Mouse (Mus musculus): ENCODE measurements around the gene Glod5. TPM values are rescaled to one million over a fixed set of nuclear protein-coding genes. Genes with fewer than 3 reads are reported as not detected.

Glod5 gene
- polyA plus RNA-seq, 1 experiment from 2014 or later, result 3.2 TPM

GRCm38 (mm10) chrX:7958868-7959267 is 59.4 kb downstream of the Glod5 start:
- no peak overlapping the region for H3K4me3 ChIP-seq (replicated peaks; ENCODE audit: low read depth, low read length)
- WGBS, result 84% methylated on average over 9 of the region's 9 CpGs
- H3K27ac ChIP-seq, result no peak overlapping the region
- no peaks in the 10 kb centered on the region for H3K36me3 ChIP-seq (ENCODE audit: insufficient read depth, low read length)
- TF ChIP-seq CTCF (IDR thresholded peaks at IDR 0.05; ENCODE audit: low read depth), result no peak
- no peaks in the 10 kb centered on the region for H3K27me3 ChIP-seq (ENCODE audit: insufficient read depth, low read length)
- no peak overlapping the region for H3K4me2 ChIP-seq (ENCODE audit: low read length)
- no peaks in the 10 kb centered on the region for H3K4me1 ChIP-seq (replicated peaks; ENCODE audit: insufficient read depth, low read length)
- H3K9me3 ChIP-seq (replicated peaks; ENCODE audit: low read length), result no peaks in the 10 kb centered on the region
- ATAC-seq (replicated peaks; ENCODE audit: low FRiP score, low read depth) (no peak), DNase-seq (ENCODE audit: low spot score) (no peak)
- H3K9ac ChIP-seq (ENCODE audit: low read depth, low read length), result no peak overlapping the region

Other genes with a start within 250 kb of the Glod5 start
- 29.6 and 30.1 TPM in 2 replicates for gene Gripap1, start 228.7 kb downstream of the Glod5 start, polyA plus RNA-seq (2015; fragmentation: Nextera tagmentation; extraction: Ambion mirVana)
- 0.68 and 0.83 TPM in 2 replicates for gene Kcnd1, start 196.2 kb downstream of the Glod5 start, polyA plus RNA-seq (2015; fragmentation: Nextera tagmentation; extraction: Ambion mirVana)
- 31.8 and 36.8 TPM in 2 replicates for gene Otud5, start 177.1 kb downstream of the Glod5 start, polyA plus RNA-seq (2015; fragmentation: Nextera tagmentation; extraction: Ambion mirVana)
- 6.2 and 7.8 TPM in 2 replicates for gene Pim2, start 140.2 kb downstream of the Glod5 start, polyA plus RNA-seq (2015; fragmentation: Nextera tagmentation; extraction: Ambion mirVana)
- gene Slc35a2, start 134.5 kb downstream of the Glod5 start, polyA plus RNA-seq (2015; fragmentation: Nextera tagmentation; extraction: Ambion mirVana), result 25.9 and 32.5 TPM in 2 replicates
- 99.7 and 108 TPM in 2 replicates for gene Pqbp1, start 119.2 kb downstream of the Glod5 start, polyA plus RNA-seq (2015; fragmentation: Nextera tagmentation; extraction: Ambion mirVana)
- 140 and 145 TPM in 2 replicates for gene Timm17b, start 119.1 kb downstream of the Glod5 start, polyA plus RNA-seq (2015; fragmentation: Nextera tagmentation; extraction: Ambion mirVana)
- not detected in 2 replicates for gene Gm10491, start 110.7 kb downstream of the Glod5 start, polyA plus RNA-seq (2015; fragmentation: Nextera tagmentation; extraction: Ambion mirVana)
- gene Gm10490, start 109.0 kb downstream of the Glod5 start, polyA plus RNA-seq (2015; fragmentation: Nextera tagmentation; extraction: Ambion mirVana), result not detected in 2 replicates
- 0.41 and 0.59 TPM in 2 replicates for gene Pcsk1n, start 98.7 kb downstream of the Glod5 start, polyA plus RNA-seq (2015; fragmentation: Nextera tagmentation; extraction: Ambion mirVana)
- not detected in 2 replicates for gene Eras, start 89.9 kb downstream of the Glod5 start, polyA plus RNA-seq (2015; fragmentation: Nextera tagmentation; extraction: Ambion mirVana)
- gene Hdac6, start 70.6 kb downstream of the Glod5 start, polyA plus RNA-seq (2015; fragmentation: Nextera tagmentation; extraction: Ambion mirVana), result 39.4 and 44.4 TPM in 2 replicates
- gene Gata1, start 40.4 kb downstream of the Glod5 start, polyA plus RNA-seq (2015; fragmentation: Nextera tagmentation; extraction: Ambion mirVana), result 0.08 and 0.09 TPM in 2 replicates
- gene Suv39h1, start 56.3 kb upstream of the Glod5 start, polyA plus RNA-seq (2015; fragmentation: Nextera tagmentation; extraction: Ambion mirVana), result 32.5 and 34.1 TPM in 2 replicates
- gene Was, start 72.0 kb upstream of the Glod5 start, polyA plus RNA-seq (2015; fragmentation: Nextera tagmentation; extraction: Ambion mirVana), result 0.16 and 0.28 TPM in 2 replicates
- gene Wdr13, start 114.4 kb upstream of the Glod5 start, polyA plus RNA-seq (2015; fragmentation: Nextera tagmentation; extraction: Ambion mirVana), result 17.9 and 19.5 TPM in 2 replicates
- 766 and 794 TPM in 2 replicates for gene Rbm3, start 127.4 kb upstream of the Glod5 start, polyA plus RNA-seq (2015; fragmentation: Nextera tagmentation; extraction: Ambion mirVana)
- 9.6 and 10.4 TPM in 2 replicates for gene Tbc1d25, start 157.7 kb upstream of the Glod5 start, polyA plus RNA-seq (2015; fragmentation: Nextera tagmentation; extraction: Ambion mirVana)
- 50.9 and 54.2 TPM in 2 replicates for gene Ebp, start 175.0 kb upstream of the Glod5 start, polyA plus RNA-seq (2015; fragmentation: Nextera tagmentation; extraction: Ambion mirVana)
- gene Porcn, start 188.0 kb upstream of the Glod5 start, polyA plus RNA-seq (2015; fragmentation: Nextera tagmentation; extraction: Ambion mirVana), result 7.7 and 8.9 TPM in 2 replicates
- gene Ftsj1, start 233.9 kb upstream of the Glod5 start, polyA plus RNA-seq (2015; fragmentation: Nextera tagmentation; extraction: Ambion mirVana), result 27.7 and 29.2 TPM in 2 replicates